Mouse (Mus musculus) megakaryocyte, embryonic 14.5 days (primary cell): ENCODE measurements at regions not wholly inside any gene's neighbourhood (a gene's known extent, or its start where the extent isn't known, plus 50 kb on each side); places are given as distances from the start of the nearest gene placed in this dataset.

Source experiments
- FLI1 ChIP-seq: IDR thresholded peaks from 2 replicates; pipeline ENCODE4 v1.6.1; 2012; ENCODE audit warnings: low read length, inconsistent platforms, mixed read lengths
- GATA1 ChIP-seq: IDR thresholded peaks from 3 replicates; pipeline ENCODE4 v1.6.1; 2012; ENCODE audit warnings: mixed read lengths, low read length, inconsistent platforms, borderline replicate concordance

- TF ChIP-seq GATA1, result no peak
- no peak for TF ChIP-seq FLI1
Observed at GRCm38 (mm10) chr8:34727699-34728098, 616.2 kb upstream of the Gm10131 start.
